Mouse (Mus musculus) liver, postnatal 0 days (tissue): ENCODE measurements around the gene Commd1.

ENCODE experiments used
- CTCF ChIP-seq: sonication (generic); IDR thresholded peaks from 2 replicates; pipeline ENCODE4 v1.5.1; 2016; ENCODE audit warnings: antibody characterized with exemption, low read depth
- EP300 ChIP-seq: IDR thresholded peaks from 2 replicates; pipeline ENCODE4 v1.6.1; 2016; ENCODE audit warnings: antibody characterized with exemption, low read depth, mild to moderate bottlenecking

GRCm38 (mm10) chr11:22902923-22903322, 79.3 kb downstream of the Commd1 start:
- TF ChIP-seq EP300 (no peak), CTCF (no peak)
